Mouse (Mus musculus) olfactory bulb, adult 2 months (tissue): ENCODE data around the gene Jun.

Experiments used
- CTCF ChIP-seq: fragments of 200-500 bp; IDR thresholded peaks from 2 replicates; pipeline ENCODE4 v1.5.1; 2012; ENCODE audit warnings: low read depth, mild to moderate bottlenecking, low read length, moderate library complexity; ENCODE audit not compliant: insufficient read depth
- POLR2A ChIP-seq: fragments of 200-500 bp; IDR thresholded peaks from 2 replicates; pipeline ENCODE4 v1.6.1; 2012; ENCODE audit warnings: mild to moderate bottlenecking, low read depth, low read length, moderate library complexity; ENCODE audit not compliant: insufficient read depth

- TF ChIP-seq POLR2A (no peak), CTCF (no peak)
These were observed 6.9 kb downstream of the Jun start for GRCm38 (mm10) chr4:95045133-95045532.
